14 mouse cellular contexts compared by ENCODE assay signal in the genomic region with DNA sequence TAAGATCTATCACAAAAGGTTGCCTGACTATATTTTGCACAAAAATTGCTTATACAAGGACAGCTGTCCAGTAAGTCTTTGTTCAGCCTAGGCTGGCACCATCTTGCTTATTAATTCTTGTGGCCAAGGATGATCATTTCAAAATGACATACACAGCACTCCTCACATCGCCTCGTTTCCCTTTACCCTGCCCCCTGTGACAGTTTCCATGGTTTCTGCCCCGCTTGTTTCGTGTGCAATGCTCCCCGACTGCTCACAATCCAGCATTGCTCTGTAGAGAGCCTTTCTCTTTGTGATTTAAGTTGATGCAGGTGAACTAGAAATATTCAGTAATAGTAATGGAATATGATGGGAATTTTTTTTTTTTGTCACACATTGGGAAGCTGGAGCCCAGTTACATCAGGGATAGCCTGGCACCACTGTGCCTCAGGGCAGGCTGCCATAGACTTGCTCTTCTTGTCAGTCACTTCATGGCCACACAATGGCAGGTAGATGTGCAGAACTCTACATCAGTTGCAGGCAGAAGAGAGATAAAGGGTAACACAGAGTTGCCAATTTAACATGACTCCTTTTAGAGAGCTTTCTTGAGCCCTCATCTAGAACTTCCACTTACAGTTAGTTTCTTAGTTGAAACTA.
"Had no signal": no experiment of that assay in that cellular context is flagged by ENCODE, and none has a peak within 500 bp of the region (broad histone marks: within the 10 kb centered on the region; RNA-seq: fewer than 3 reads in every experiment).

No protein-coding gene starts in this region.

- H3K27me3 ChIP-seq: limb, embryonic 15.5 days; liver, embryonic 13.5 days had no signal

- H3K4me1 ChIP-seq: limb, embryonic 15.5 days; liver, embryonic 13.5 days had no signal

- H3K27ac ChIP-seq: kidney, postnatal 0 days; limb, embryonic 15.5 days; liver, embryonic 13.5 days had no signal

- DNase-seq: kidney, adult 9 months; kidney, postnatal 36 days; layer of hippocampus, adult 9-11 months; layer of hippocampus, postnatal 36 days; liver, embryonic 13.5 days; lung, adult 18-20 months; right cerebral cortex, postnatal 4 days; spleen, adult 18-20 months; thymus, adult 2 months; thymus, postnatal 25 days had no signal

- ATAC-seq: inflammation-experienced regulatory T-cells, adult 6 months; intestine, postnatal 0 days had no signal

- H3K4me3 ChIP-seq: limb, embryonic 15.5 days; liver, embryonic 13.5 days had no signal

- H3K9me3 ChIP-seq: limb, embryonic 15.5 days; liver, embryonic 13.5 days had no signal

- H3K9ac ChIP-seq: limb, embryonic 15.5 days; liver, embryonic 13.5 days had no signal

- H3K4me2 ChIP-seq: limb, embryonic 15.5 days; liver, embryonic 13.5 days had no signal

- H3K36me3 ChIP-seq: limb, embryonic 15.5 days; liver, embryonic 13.5 days had no signal
